Mouse (Mus musculus): ENCODE results near the gene Tcf7l2.

- TF ChIP-seq CTCF (IDR thresholded peaks at IDR 0.05; ENCODE audit: low read depth) (no peak), EP300 (IDR thresholded peaks at IDR 0.05; ENCODE audit: low read depth) (no peak)
These were observed 7.2 kb downstream of the Tcf7l2 start for GRCm38 (mm10) chr19:55748801-55749200.

Measured in liver, embryonic 14.5 days (tissue).